Mouse (Mus musculus): Measurements from ENCODE around the gene Hdac10. TPM values are rescaled to one million over a fixed set of nuclear protein-coding genes. Genes with fewer than 3 reads are reported as not detected.

Gene Hdac10
- polyA plus RNA-seq, 1 experiment from 2014 or later = 16.4 TPM

GRCm38 (mm10) chr15:89075478-89076147, 52.9 kb downstream of the Hdac10 start:
- Histone ChIP-seq H3K4me1 (ENCODE audit: control insufficient read depth, insufficient read depth, low read length) (peaks cover 42% of the 10 kb centered on the region), H3K9me3 (replicated peaks; ENCODE audit: control insufficient read depth, low read length) (no peaks in the 10 kb centered on the region), H3K4me2 (ENCODE audit: low read depth, low read length) (peak overlapping the region; percentile 91), H3K9ac (ENCODE audit: low read length) (peak overlapping the region; percentile 93), H3K36me3 (ENCODE audit: control insufficient read depth, insufficient read depth) (no peaks in the 10 kb centered on the region; the same call in 1 of the 2 replicates), H3K27me3 (ENCODE audit: control insufficient read depth, insufficient read depth, low read length) (no peaks in the 10 kb centered on the region), H3K4me3 (ENCODE audit: low read length) (peak overlapping the region; percentile 80), H3K27ac (ENCODE audit: low read length) (peak overlapping the region; percentile 97)
- WGBS = 1% methylated on average over 40 of the region's 59 CpGs
- peak; percentile 90 for ATAC-seq (replicated peaks; ENCODE audit: extremely low read depth, insufficient read depth, low FRiP score)

GRCm38 (mm10) chr15:89074613-89075477, 53.7 kb downstream of the Hdac10 start, which contains the start of gene Trabd:
TSS of gene Trabd (plus strand) at chr15:89075124.
- no peaks in the 10 kb centered on the region for H3K9me3 ChIP-seq (replicated peaks; ENCODE audit: control insufficient read depth, low read length)
- H3K4me3 ChIP-seq (ENCODE audit: low read length) = peak within 1 kb of the TSS; percentile 80
- no peak; the same call in 1 of the 2 replicates for ATAC-seq (replicated peaks; ENCODE audit: extremely low read depth, insufficient read depth, low FRiP score)
- H3K4me1 ChIP-seq (ENCODE audit: control insufficient read depth, insufficient read depth, low read length) = peaks cover 42% of the 10 kb centered on the region
- peak within 1 kb of the TSS; percentile 93 for H3K9ac ChIP-seq (ENCODE audit: low read length)
- H3K27ac ChIP-seq (ENCODE audit: low read length) = peak within 1 kb of the TSS; percentile 97
- H3K27me3 ChIP-seq (ENCODE audit: control insufficient read depth, insufficient read depth, low read length) = 0 out of 2 replicates have a peak, but pooled peaks cover under 1% of the 10 kb centered on the region
- H3K36me3 ChIP-seq (ENCODE audit: control insufficient read depth, insufficient read depth) = no peaks in the 10 kb centered on the region
- H3K4me2 ChIP-seq (ENCODE audit: low read depth, low read length) = peak within 1 kb of the TSS; percentile 91
- WGBS = 13% methylated on average over 11 of the region's 11 CpGs

- Histone ChIP-seq H3K9ac (ENCODE audit: low read length) (peak overlapping the region; percentile 0), H3K4me1 (ENCODE audit: control insufficient read depth, insufficient read depth, low read length) (peaks cover 42% of the 10 kb centered on the region), H3K36me3 (ENCODE audit: control insufficient read depth, insufficient read depth) (no peaks in the 10 kb centered on the region), H3K9me3 (replicated peaks; ENCODE audit: control insufficient read depth, low read length) (no peaks in the 10 kb centered on the region), H3K4me2 (ENCODE audit: low read depth, low read length) (peak overlapping the region; percentile 91), H3K27me3 (ENCODE audit: control insufficient read depth, insufficient read depth, low read length) (0 out of 2 replicates have a peak, but pooled peaks cover 3% of the 10 kb centered on the region), H3K27ac (ENCODE audit: low read length) (peak overlapping the region; percentile 97), H3K4me3 (ENCODE audit: low read length) (no peak overlapping the region)
- WGBS = 42% methylated on average over 10 of the region's 10 CpGs
- 0 out of 2 replicates have a peak, but pooled peaks have one; percentile 4 for ATAC-seq (replicated peaks; ENCODE audit: extremely low read depth, insufficient read depth, low FRiP score)
Observed at GRCm38 (mm10) chr15:89073993-89074603, 54.4 kb downstream of the Hdac10 start.

Small RNAs within 50 kb of the gene (microRNA-seq; reads per million reads assigned to microRNA genes)
- not detected for gene Mir7118

Other genes starting within 250 kb of the Hdac10 start
- not detected in 2 replicates for gene Ttll8, start 174.3 kb downstream of the Hdac10 start, polyA plus RNA-seq (2015; fragmentation: Nextera tagmentation; extraction: Ambion mirVana)
- 0.05 and 0.24 TPM in 2 replicates for gene Mlc1, start 149.7 kb downstream of the Hdac10 start, polyA plus RNA-seq (2015; fragmentation: Nextera tagmentation; extraction: Ambion mirVana)
- gene Mov10l1, start 145.8 kb downstream of the Hdac10 start, polyA plus RNA-seq (2015; fragmentation: Nextera tagmentation; extraction: Ambion mirVana) = 77.6 and 85.3 TPM in 2 replicates
- 1.3 and 1.4 TPM in 2 replicates for gene Panx2, start 69.0 kb downstream of the Hdac10 start, polyA plus RNA-seq (2015; fragmentation: Nextera tagmentation; extraction: Ambion mirVana)
- 54.0 and 55.9 TPM in 2 replicates for gene Trabd, start 53.6 kb downstream of the Hdac10 start, polyA plus RNA-seq (2015; fragmentation: Nextera tagmentation; extraction: Ambion mirVana)
- 11.0 and 14.0 TPM in 2 replicates for gene Selenoo, start 39.6 kb downstream of the Hdac10 start, polyA plus RNA-seq (2015; fragmentation: Nextera tagmentation; extraction: Ambion mirVana)
- gene Tubgcp6, start 5.6 kb downstream of the Hdac10 start, polyA plus RNA-seq (2015; fragmentation: Nextera tagmentation; extraction: Ambion mirVana) = 9.1 and 9.8 TPM in 2 replicates
- 17.7 and 18.4 TPM in 2 replicates for gene Mapk12, start 12.0 kb upstream of the Hdac10 start, polyA plus RNA-seq (2015; fragmentation: Nextera tagmentation; extraction: Ambion mirVana)
- gene Mapk11, start 20.9 kb upstream of the Hdac10 start, polyA plus RNA-seq (2015; fragmentation: Nextera tagmentation; extraction: Ambion mirVana) = 3.6 and 4.1 TPM in 2 replicates
- 91.8 and 104 TPM in 2 replicates for gene Plxnb2, start 52.1 kb upstream of the Hdac10 start, polyA plus RNA-seq (2015; fragmentation: Nextera tagmentation; extraction: Ambion mirVana)
- gene Dennd6b, start 67.8 kb upstream of the Hdac10 start, polyA plus RNA-seq (2015; fragmentation: Nextera tagmentation; extraction: Ambion mirVana) = 18.9 and 19.0 TPM in 2 replicates
- gene Ppp6r2, start 82.9 kb upstream of the Hdac10 start, polyA plus RNA-seq (2015; fragmentation: Nextera tagmentation; extraction: Ambion mirVana) = 18.2 and 21.3 TPM in 2 replicates
- gene Sbf1, start 186.6 kb upstream of the Hdac10 start, polyA plus RNA-seq (2015; fragmentation: Nextera tagmentation; extraction: Ambion mirVana) = 43.0 and 43.6 TPM in 2 replicates
- 0.19 and 0.42 TPM in 2 replicates for gene Adm2, start 194.0 kb upstream of the Hdac10 start, polyA plus RNA-seq (2015; fragmentation: Nextera tagmentation; extraction: Ambion mirVana)
- not detected in 2 replicates for gene Miox, start 205.7 kb upstream of the Hdac10 start, polyA plus RNA-seq (2015; fragmentation: Nextera tagmentation; extraction: Ambion mirVana)
- 54.5 and 56.5 TPM in 2 replicates for gene Lmf2, start 227.0 kb upstream of the Hdac10 start, polyA plus RNA-seq (2015; fragmentation: Nextera tagmentation; extraction: Ambion mirVana)
- 101 and 108 TPM in 2 replicates for gene Ncaph2, start 227.0 kb upstream of the Hdac10 start, polyA plus RNA-seq (2015; fragmentation: Nextera tagmentation; extraction: Ambion mirVana)
- gene Sco2, start 245.1 kb upstream of the Hdac10 start, polyA plus RNA-seq (2015; fragmentation: Nextera tagmentation; extraction: Ambion mirVana) = 10.0 and 11.9 TPM in 2 replicates
- 0.92 and 0.97 TPM in 2 replicates for gene Tymp, start 248.3 kb upstream of the Hdac10 start, polyA plus RNA-seq (2015; fragmentation: Nextera tagmentation; extraction: Ambion mirVana)